Mouse (Mus musculus): ENCODE measurements around the gene Smim22. TPM values are rescaled to one million over a fixed set of nuclear protein-coding genes. Genes with fewer than 3 reads are reported as not detected.

Gene Smim22
- polyA plus RNA-seq, 1 experiment from 2014 or later: 23.6 TPM

- 92% methylated on average over 3 of the region's 3 CpGs for WGBS (ENCODE audit: insufficient replicate concordance)
- Histone ChIP-seq H3K4me2 (ENCODE audit: low read depth, low read length) (no peak overlapping the region), H3K27ac (ENCODE audit: low read depth) (no peak overlapping the region), H3K4me1 (ENCODE audit: insufficient read depth) (peaks cover 15% of the 10 kb centered on the region), H3K9me3 (ENCODE audit: low read length) (no peaks in the 10 kb centered on the region), H3K27me3 (ENCODE audit: insufficient read depth, low read length) (no peaks in the 10 kb centered on the region), H3K4me3 (ENCODE audit: low read depth, low read length) (no peak overlapping the region), H3K9ac (replicated peaks) (no peak overlapping the region), H3K36me3 (replicated peaks; ENCODE audit: insufficient read depth, low read length) (peaks cover 64% of the 10 kb centered on the region)
- ATAC-seq (no peak), DNase-seq (no peak)
- TF ChIP-seq CTCF (IDR thresholded peaks at IDR 0.05; ENCODE audit: low read depth): no peak
- no peak for TF ChIP-seq EP300 (IDR thresholded peaks at IDR 0.05; ENCODE audit: low read depth)
Observed at GRCm38 (mm10) chr16:5045322-5045721, 38.2 kb downstream of the Smim22 start.

- Histone ChIP-seq H3K4me2 (ENCODE audit: low read depth, low read length) (peak overlapping the region; percentile 85), H3K27ac (ENCODE audit: low read depth) (peak overlapping the region; percentile 92), H3K9ac (replicated peaks) (peak overlapping the region; percentile 98), H3K27me3 (ENCODE audit: insufficient read depth, low read length) (no peaks in the 10 kb centered on the region), H3K36me3 (replicated peaks; ENCODE audit: insufficient read depth, low read length) (peaks cover 39% of the 10 kb centered on the region), H3K4me3 (ENCODE audit: low read depth, low read length) (peak overlapping the region; percentile 93), H3K4me1 (ENCODE audit: insufficient read depth) (peaks cover 22% of the 10 kb centered on the region), H3K9me3 (ENCODE audit: low read length) (no peaks in the 10 kb centered on the region)
- DNase-seq: no peak
- WGBS (ENCODE audit: insufficient replicate concordance): 1% methylated on average over 38 of the region's 38 CpGs
- ATAC-seq: peak; percentile 52
- TF ChIP-seq CTCF (IDR thresholded peaks at IDR 0.05; ENCODE audit: low read depth) (no peak), EP300 (IDR thresholded peaks at IDR 0.05; ENCODE audit: low read depth) (no peak)
Observed at GRCm38 (mm10) chr16:5049182-5049773, 42.2 kb downstream of the Smim22 start.

GRCm38 (mm10) chr16:5049774-5050234 lies 42.7 kb downstream of the Smim22 start, which contains the start of the genes Glyr1 and Ubn1:
Gene Glyr1, minus strand, starts transcription at chr16:5049863.
Gene Ubn1, plus strand, starts transcription at chr16:5050057.
- peak; percentile 96 for ATAC-seq

GRCm38 (mm10) chr16:5050251-5051110 lies 43.4 kb downstream of the Smim22 start:
- Histone ChIP-seq H3K27me3 (ENCODE audit: insufficient read depth, low read length) (no peaks in the 10 kb centered on the region), H3K4me3 (ENCODE audit: low read depth, low read length) (peak overlapping the region; percentile 93), H3K36me3 (replicated peaks; ENCODE audit: insufficient read depth, low read length) (peaks cover 32% of the 10 kb centered on the region), H3K4me2 (ENCODE audit: low read depth, low read length) (peak overlapping the region; percentile 84), H3K27ac (ENCODE audit: low read depth) (peak overlapping the region; percentile 92), H3K4me1 (ENCODE audit: insufficient read depth) (peaks cover 22% of the 10 kb centered on the region), H3K9ac (replicated peaks) (peak overlapping the region; percentile 77), H3K9me3 (ENCODE audit: low read length) (no peaks in the 10 kb centered on the region)
- ATAC-seq (peak; percentile 64), DNase-seq (peak; percentile 82)
- WGBS (ENCODE audit: insufficient replicate concordance): under 1% methylated on average over 76 of the region's 78 CpGs
- TF ChIP-seq EP300 (IDR thresholded peaks at IDR 0.05; ENCODE audit: low read depth) (no peak), CTCF (IDR thresholded peaks at IDR 0.05; ENCODE audit: low read depth) (peak; percentile 26; the same call in 1 of the 2 replicates)

More at GRCm38 (mm10) chr16:5049774-5050234, 42.7 kb downstream of the Smim22 start, which contains the start of the genes Glyr1 and Ubn1:
- no peaks in the 10 kb centered on the region for H3K9me3 ChIP-seq (ENCODE audit: low read length)
- peak within 1 kb of the TSS; percentile 92 for H3K27ac ChIP-seq (ENCODE audit: low read depth)
- peaks cover 34% of the 10 kb centered on the region for H3K36me3 ChIP-seq (replicated peaks; ENCODE audit: insufficient read depth, low read length)
- peak within 1 kb of the TSS; percentile 85 for H3K4me2 ChIP-seq (ENCODE audit: low read depth, low read length)
- peak; percentile 100 for DNase-seq
- TF ChIP-seq EP300 (IDR thresholded peaks at IDR 0.05; ENCODE audit: low read depth) (no peak), CTCF (IDR thresholded peaks at IDR 0.05; ENCODE audit: low read depth) (no peak)
- no peaks in the 10 kb centered on the region for H3K27me3 ChIP-seq (ENCODE audit: insufficient read depth, low read length)
- peak within 1 kb of the TSS; percentile 93 for H3K4me3 ChIP-seq (ENCODE audit: low read depth, low read length)
- WGBS (ENCODE audit: insufficient replicate concordance): under 1% methylated on average over 50 of the region's 56 CpGs
- peak within 1 kb of the TSS; percentile 98 for H3K9ac ChIP-seq (replicated peaks)
- H3K4me1 ChIP-seq (ENCODE audit: insufficient read depth): peaks cover 22% of the 10 kb centered on the region

Other genes starting within 250 kb of the Smim22 start
- gene Cdip1, start 217.0 kb upstream of the Smim22 start, polyA plus RNA-seq (2015; fragmentation: Nextera tagmentation; extraction: Ambion mirVana): 46.8 and 50.3 TPM in 2 replicates
- gene 4930562C15Rik, start 171.9 kb upstream of the Smim22 start, polyA plus RNA-seq (2015; fragmentation: Nextera tagmentation; extraction: Ambion mirVana): 0.09 TPM in 1 of 2 replicates, not detected in the other
- gene Ubald1, start 127.0 kb upstream of the Smim22 start, polyA plus RNA-seq (2015; fragmentation: Nextera tagmentation; extraction: Ambion mirVana): 15.6 and 16.7 TPM in 2 replicates
- 34.8 and 36.7 TPM in 2 replicates for gene Mgrn1, start 121.0 kb upstream of the Smim22 start, polyA plus RNA-seq (2015; fragmentation: Nextera tagmentation; extraction: Ambion mirVana)
- gene Nudt16l1, start 68.5 kb upstream of the Smim22 start, polyA plus RNA-seq (2015; fragmentation: Nextera tagmentation; extraction: Ambion mirVana): 38.9 and 40.2 TPM in 2 replicates
- gene Anks3, start 43.1 kb upstream of the Smim22 start, polyA plus RNA-seq (2015; fragmentation: Nextera tagmentation; extraction: Ambion mirVana): 10.5 and 13.0 TPM in 2 replicates
- gene Sept12, start 9.4 kb upstream of the Smim22 start, polyA plus RNA-seq (2015; fragmentation: Nextera tagmentation; extraction: Ambion mirVana): not detected in 2 replicates
- 105 and 114 TPM in 2 replicates for gene Rogdi, start 6.3 kb downstream of the Smim22 start, polyA plus RNA-seq (2015; fragmentation: Nextera tagmentation; extraction: Ambion mirVana)
- 31.4 and 35.7 TPM in 2 replicates for gene Glyr1, start 42.6 kb downstream of the Smim22 start, polyA plus RNA-seq (2015; fragmentation: Nextera tagmentation; extraction: Ambion mirVana)
- 6.4 and 6.5 TPM in 2 replicates for gene Ubn1, start 42.8 kb downstream of the Smim22 start, polyA plus RNA-seq (2015; fragmentation: Nextera tagmentation; extraction: Ambion mirVana)
- gene Ppl, start 125.1 kb downstream of the Smim22 start, polyA plus RNA-seq (2015; fragmentation: Nextera tagmentation; extraction: Ambion mirVana): 0.39 and 0.54 TPM in 2 replicates
- gene Sec14l5, start 139.8 kb downstream of the Smim22 start, polyA plus RNA-seq (2015; fragmentation: Nextera tagmentation; extraction: Ambion mirVana): 0.04 TPM in 1 of 2 replicates, not detected in the other
- gene Nagpa, start 196.7 kb downstream of the Smim22 start, polyA plus RNA-seq (2015; fragmentation: Nextera tagmentation; extraction: Ambion mirVana): 7.3 and 7.7 TPM in 2 replicates
- gene AU021092, start 215.0 kb downstream of the Smim22 start, polyA plus RNA-seq (2015; fragmentation: Nextera tagmentation; extraction: Ambion mirVana): 1.8 and 2.4 TPM in 2 replicates
- 16.3 and 16.9 TPM in 2 replicates for gene Alg1, start 226.3 kb downstream of the Smim22 start, polyA plus RNA-seq (2015; fragmentation: Nextera tagmentation; extraction: Ambion mirVana)
- 8.3 and 8.9 TPM in 2 replicates for gene Eef2kmt, start 248.7 kb downstream of the Smim22 start, polyA plus RNA-seq (2015; fragmentation: Nextera tagmentation; extraction: Ambion mirVana)

Data from liver, postnatal 0 days (tissue).